22 mouse cellular contexts compared by ENCODE assay signal in the genomic region with DNA sequence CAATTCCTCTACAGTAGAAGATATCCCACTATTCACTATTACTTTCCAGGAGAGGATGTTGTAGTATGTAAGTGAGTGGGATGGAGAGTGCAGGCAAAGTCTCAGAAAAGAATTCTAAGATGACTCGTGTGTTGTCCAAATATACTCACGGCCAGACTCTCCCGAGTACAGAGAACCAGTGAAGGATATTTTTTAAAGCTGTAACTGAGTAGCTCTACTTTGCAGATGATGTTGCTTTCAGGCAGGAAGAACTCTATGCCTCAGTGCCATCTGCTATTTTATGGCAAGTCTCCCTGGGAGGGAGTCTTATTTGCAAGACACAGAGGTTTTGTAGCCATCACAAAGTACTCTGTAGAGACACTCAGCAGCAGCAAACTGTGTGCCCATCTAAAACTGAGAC. TPM values are rescaled to one million over a fixed set of nuclear protein-coding genes. Genes with fewer than 3 reads are reported as not detected.
DNase-seq lines count a peak whose midpoint lies in the region; ATAC-seq lines count a peak whose summit lies in the region.
"Had no signal": no experiment of that assay in that cellular context is flagged by ENCODE, and none has a peak within 500 bp of the region (broad histone marks: within the 10 kb centered on the region; RNA-seq: fewer than 3 reads in every experiment).

No protein-coding gene starts in this region.

- no peaks in the 10 kb centered on the region for H3K36me3 ChIP-seq in limb, embryonic 10.5 days
- H3K36me3 ChIP-seq: forebrain, embryonic 15.5 days; lung, embryonic 15.5 days; stomach, embryonic 15.5 days had no signal

- no peak overlapping the region for H3K27ac ChIP-seq in limb, embryonic 10.5 days
- H3K27ac ChIP-seq: forebrain, embryonic 15.5 days; lung, embryonic 15.5 days; stomach, embryonic 15.5 days had no signal

- no peak overlapping the region for H3K4me3 ChIP-seq in limb, embryonic 10.5 days
- H3K4me3 ChIP-seq: forebrain, embryonic 15.5 days; left cerebral cortex, adult 2 months; lung, embryonic 15.5 days; stomach, embryonic 15.5 days had no signal

- H3K9me3 ChIP-seq in limb, embryonic 10.5 days (replicated peaks): no peaks in the 10 kb centered on the region
- H3K9me3 ChIP-seq: forebrain, embryonic 15.5 days; lung, embryonic 15.5 days; stomach, embryonic 15.5 days had no signal

- H3K4me1 ChIP-seq in limb, embryonic 10.5 days: no peaks in the 10 kb centered on the region
- H3K4me1 ChIP-seq: forebrain, embryonic 15.5 days; lung, embryonic 15.5 days; stomach, embryonic 15.5 days had no signal

- 94% methylated on average over 3 of the region's 3 CpGs for WGBS in limb, embryonic 10.5 days

- ATAC-seq in cerebellum, adult (ENCODE audit: insufficient number of reproducible peaks, low FRiP score, low TSS enrichment): peak; percentile 64
- ATAC-seq: forebrain, embryonic 15.5 days had no signal

- no peak for DNase-seq in cerebellum, postnatal 10 days
- DNase-seq in brain, adult 2 months (ENCODE audit: low read depth, low spot score): peak; percentile 89
- peak; percentile 10 to 21 for DNase-seq in frontal cortex, postnatal 14 days (ENCODE audit: low spot score in 2 of 2)
- DNase-seq in left cerebral cortex, postnatal 14 days (ENCODE audit: low spot score in 2 of 2): peak; percentile 30 to 67
- no peak for DNase-seq in lung, postnatal 14 days
- DNase-seq in limb, embryonic 10.5 days (ENCODE audit: low spot score): no peak
- no peak for DNase-seq in liver
- DNase-seq: adrenal gland, postnatal 14 days; embryo, embryonic 11 days; gastrocnemius, postnatal 36 days; heart, postnatal 4 days; kidney, adult 9 months; midbrain, embryonic 14.5 days; spleen, adult 18-20 months had no signal

- H3K27me3 ChIP-seq in limb, embryonic 10.5 days (ENCODE audit: low read depth, poor library complexity, severe bottlenecking): no peaks in the 10 kb centered on the region
- H3K27me3 ChIP-seq: forebrain, embryonic 15.5 days; lung, embryonic 15.5 days; stomach, embryonic 15.5 days had no signal

- intact Hi-C loops in left cerebral cortex, postnatal 14 days (cut with DNase I): no loop called here

RNA-seq across cellular contexts. Expression of gene Rnf148, which starts 52.6 kb away (rescaled TPM):
- under 1 TPM; 0.55 to 0.94 TPM for total RNA-seq in left cerebral cortex, postnatal 14 days (2021)
- polyA plus RNA-seq in limb, embryonic 10.5 days (2016; fragmentation: Nextera tagmentation; extraction: Ambion mirVana): not detected in 2 replicates
- total RNA-seq: adrenal gland, postnatal 14 days; gastrocnemius, postnatal 36 days; heart, postnatal 4 days; megakaryocyte progenitor cell, adult 5-6 weeks had no signal
- polyA plus RNA-seq: forebrain, embryonic 15.5 days; heart, embryonic 11.5 days; liver, embryonic 11.5 days; midbrain, embryonic 14.5 days; stomach, embryonic 15.5 days had no signal

RNA-seq across cellular contexts. Expression of gene Rnf133, which starts 57.4 kb away (rescaled TPM):
- total RNA-seq in left cerebral cortex, postnatal 14 days (2021): not detected
- not detected in 2 replicates for polyA plus RNA-seq in limb, embryonic 10.5 days (2016; fragmentation: Nextera tagmentation; extraction: Ambion mirVana)
- total RNA-seq: adrenal gland, postnatal 14 days; gastrocnemius, postnatal 36 days; megakaryocyte progenitor cell, adult 5-6 weeks had no signal
- polyA plus RNA-seq: forebrain, embryonic 15.5 days; heart, embryonic 11.5 days; liver, embryonic 11.5 days; midbrain, embryonic 14.5 days; stomach, embryonic 15.5 days had no signal

Comparison
In these comparisons a context has a peak if more than half of its experiments do, and no peak if none do; other contexts are left out.
1. DNase-seq: peak in brain, adult 2 months (single experiment), frontal cortex, postnatal 14 days (2 of 2) and left cerebral cortex, postnatal 14 days (2 of 2); none in cerebellum, postnatal 10 days (0 of 2), lung, postnatal 14 days (single experiment), limb, embryonic 10.5 days (single experiment) and liver (single experiment).